Mouse (Mus musculus): ENCODE data around the gene Mrgpra3. TPM values are rescaled to one million over a fixed set of nuclear protein-coding genes. Genes with fewer than 3 reads are reported as not detected.

The Mrgpra3 gene
- polyA plus RNA-seq (2012; rRNA removed) = not detected in 2 replicates

GRCm38 (mm10) chr7:47601272-47601671, at the start of gene Mrgpra3:
Gene Mrgpra3, minus strand, starts transcription at chr7:47601372.
- DNase-seq = no peak
- no peak for TF ChIP-seq CTCF (conservative IDR thresholded peaks at IDR 0.05; ENCODE audit: insufficient read depth, insufficient read length, low read depth, low read length)
- no peak for TF ChIP-seq POLR2A (IDR thresholded peaks at IDR 0.05; ENCODE audit: low read depth, low read length)
- Histone ChIP-seq H3K4me3 (ENCODE audit: insufficient read depth, low read depth, low read length) (no peak within 1 kb of the TSS), H3K4me1 (ENCODE audit: control insufficient read depth, insufficient read depth, low read length) (no peaks in the 10 kb centered on the region), H3K27me3 (replicated peaks; ENCODE audit: control insufficient read depth, insufficient read depth, low read length) (no peaks in the 10 kb centered on the region), H3K27ac (ENCODE audit: insufficient read depth, low read depth, low read length) (no peak within 1 kb of the TSS), H3K36me3 (ENCODE audit: control insufficient read depth, insufficient read depth, low read length) (no peaks in the 10 kb centered on the region)
- WGBS = 67% methylated on average over 2 of the region's 2 CpGs

Other genes with a start within 250 kb of the Mrgpra3 start
- not detected in 2 replicates for gene Mrgpra1, start 247.1 kb downstream of the Mrgpra3 start, polyA plus RNA-seq (2012; rRNA removed)
- 0.07 TPM in 1 of 2 replicates, not detected in the other for gene Mrgpra2a, start 149.2 kb downstream of the Mrgpra3 start, polyA plus RNA-seq (2012; rRNA removed)
- 0.09 TPM in 1 of 2 replicates, not detected in the other for gene Mrgpra2b, start 72.5 kb downstream of the Mrgpra3 start, polyA plus RNA-seq (2012; rRNA removed)

Measured in kidney, adult 2 months (tissue).